Mouse (Mus musculus): ENCODE data around the gene Nhlh1. TPM values are rescaled to one million over a fixed set of nuclear protein-coding genes. Genes with fewer than 3 reads are reported as not detected.
A peak's percentile ranks its signal among the peaks of the same experiment; 100 is the strongest.

Nhlh1 gene
- polyA plus RNA-seq (2015; fragmentation: Nextera tagmentation; extraction: Ambion mirVana), result not detected in 2 replicates

- Histone ChIP-seq H3K9me3 (ENCODE audit: control insufficient read depth, low read length) (no peaks in the 10 kb centered on the region), H3K4me2 (replicated peaks; ENCODE audit: low read depth) (no peak within 1 kb of the TSS), H3K4me3 (ENCODE audit: low read depth, low read length) (no peak within 1 kb of the TSS), H3K27me3 (ENCODE audit: control insufficient read depth, insufficient read depth, low read length) (peaks cover 4% of the 10 kb centered on the region; the same call in 1 of the 2 replicates), H3K4me1 (replicated peaks; ENCODE audit: control insufficient read depth, insufficient read depth) (0 out of 2 replicates have a peak, but pooled peaks cover 4% of the 10 kb centered on the region), H3K9ac (ENCODE audit: low read length) (no peak within 1 kb of the TSS), H3K27ac (replicated peaks) (no peak within 1 kb of the TSS), H3K36me3 (ENCODE audit: control insufficient read depth, insufficient read depth, low read length) (no peaks in the 10 kb centered on the region)
- no peak for ATAC-seq (ENCODE audit: low FRiP score, low TSS enrichment)
- no peak for DNase-seq (ENCODE audit: low spot score)
- 35% methylated on average over 2 of the region's 2 CpGs for WGBS
- TF ChIP-seq CTCF (IDR thresholded peaks at IDR 0.05; ENCODE audit: low read depth), result no peak
- no peak for TF ChIP-seq EP300 (optimal IDR thresholded peaks at IDR 0.05)
These were observed at the start of gene Nhlh1 for GRCm38 (mm10) chr1:172057491-172057921. Gene Nhlh1 (minus strand): TSS chr1:172057573.

DNA sequence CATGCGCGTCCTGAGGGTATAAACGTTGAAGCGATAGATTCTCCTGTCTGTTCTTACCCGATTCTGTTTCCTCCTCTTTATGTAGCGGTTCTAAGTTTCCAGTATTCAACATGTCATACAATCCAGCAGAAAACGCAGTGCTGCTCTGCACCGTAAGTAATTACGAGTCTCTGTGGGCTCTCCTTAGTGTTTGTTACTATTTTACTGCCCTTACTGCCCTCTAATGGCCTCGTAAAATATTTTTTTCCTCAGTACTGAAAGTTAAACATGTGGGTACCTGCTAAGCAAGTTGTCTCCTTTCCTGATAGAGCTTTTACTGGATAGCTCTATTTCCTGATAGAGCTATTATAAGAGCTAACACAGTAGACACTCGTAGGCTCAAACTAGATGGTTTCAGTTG is 47.7 kb upstream of the Nhlh1 start:
- Histone ChIP-seq H3K9ac (ENCODE audit: low read length) (no peak overlapping the region), H3K4me2 (replicated peaks; ENCODE audit: low read depth) (no peak overlapping the region), H3K27me3 (ENCODE audit: control insufficient read depth, insufficient read depth, low read length) (no peaks in the 10 kb centered on the region), H3K4me1 (replicated peaks; ENCODE audit: control insufficient read depth, insufficient read depth) (no peaks in the 10 kb centered on the region), H3K27ac (replicated peaks) (no peak overlapping the region), H3K4me3 (ENCODE audit: low read depth, low read length) (no peak overlapping the region), H3K36me3 (ENCODE audit: control insufficient read depth, insufficient read depth, low read length) (peaks cover 42% of the 10 kb centered on the region), H3K9me3 (ENCODE audit: control insufficient read depth, low read length) (no peaks in the 10 kb centered on the region)
- TF ChIP-seq EP300 (optimal IDR thresholded peaks at IDR 0.05) (no peak), CTCF (IDR thresholded peaks at IDR 0.05; ENCODE audit: low read depth) (peak; percentile 31)
- DNase-seq (ENCODE audit: low spot score), result no peak
- no peak for ATAC-seq (ENCODE audit: low FRiP score, low TSS enrichment)
- WGBS, result 78% methylated on average over 11 of the region's 11 CpGs

- no peak for DNase-seq (ENCODE audit: low spot score)
- no peak overlapping the region for H3K27ac ChIP-seq (replicated peaks)
- no peaks in the 10 kb centered on the region for H3K9me3 ChIP-seq (ENCODE audit: control insufficient read depth, low read length)
- WGBS, result 76% methylated on average over 4 of the region's 4 CpGs
- H3K4me3 ChIP-seq (ENCODE audit: low read depth, low read length), result no peak overlapping the region
- no peaks in the 10 kb centered on the region for H3K27me3 ChIP-seq (ENCODE audit: control insufficient read depth, insufficient read depth, low read length)
- H3K36me3 ChIP-seq (ENCODE audit: control insufficient read depth, insufficient read depth, low read length), result peaks cover 39% of the 10 kb centered on the region
- no peak overlapping the region for H3K9ac ChIP-seq (ENCODE audit: low read length)
- no peak for ATAC-seq (ENCODE audit: low FRiP score, low TSS enrichment)
- H3K4me1 ChIP-seq (replicated peaks; ENCODE audit: control insufficient read depth, insufficient read depth), result no peaks in the 10 kb centered on the region
- TF ChIP-seq EP300 (optimal IDR thresholded peaks at IDR 0.05) (no peak), CTCF (IDR thresholded peaks at IDR 0.05; ENCODE audit: low read depth) (no peak)
- no peak overlapping the region for H3K4me2 ChIP-seq (replicated peaks; ENCODE audit: low read depth)
These were observed 46.2 kb upstream of the Nhlh1 start for GRCm38 (mm10) chr1:172103619-172104018.

- Histone ChIP-seq H3K4me1 (replicated peaks; ENCODE audit: control insufficient read depth, insufficient read depth) (no peaks in the 10 kb centered on the region), H3K9ac (ENCODE audit: low read length) (no peak overlapping the region), H3K27me3 (ENCODE audit: control insufficient read depth, insufficient read depth, low read length) (no peaks in the 10 kb centered on the region), H3K4me3 (ENCODE audit: low read depth, low read length) (no peak overlapping the region), H3K27ac (replicated peaks) (no peak overlapping the region), H3K4me2 (replicated peaks; ENCODE audit: low read depth) (no peak overlapping the region), H3K9me3 (ENCODE audit: control insufficient read depth, low read length) (no peaks in the 10 kb centered on the region), H3K36me3 (ENCODE audit: control insufficient read depth, insufficient read depth, low read length) (peaks cover 32% of the 10 kb centered on the region)
- WGBS, result 83% methylated on average over 6 of the region's 6 CpGs
- DNase-seq (ENCODE audit: low spot score), result peak; percentile 27
- no peak for ATAC-seq (ENCODE audit: low FRiP score, low TSS enrichment)
- TF ChIP-seq EP300 (optimal IDR thresholded peaks at IDR 0.05) (no peak), CTCF (IDR thresholded peaks at IDR 0.05; ENCODE audit: low read depth) (no peak)
These were observed 42.1 kb upstream of the Nhlh1 start for GRCm38 (mm10) chr1:172099325-172100033.

DNA sequence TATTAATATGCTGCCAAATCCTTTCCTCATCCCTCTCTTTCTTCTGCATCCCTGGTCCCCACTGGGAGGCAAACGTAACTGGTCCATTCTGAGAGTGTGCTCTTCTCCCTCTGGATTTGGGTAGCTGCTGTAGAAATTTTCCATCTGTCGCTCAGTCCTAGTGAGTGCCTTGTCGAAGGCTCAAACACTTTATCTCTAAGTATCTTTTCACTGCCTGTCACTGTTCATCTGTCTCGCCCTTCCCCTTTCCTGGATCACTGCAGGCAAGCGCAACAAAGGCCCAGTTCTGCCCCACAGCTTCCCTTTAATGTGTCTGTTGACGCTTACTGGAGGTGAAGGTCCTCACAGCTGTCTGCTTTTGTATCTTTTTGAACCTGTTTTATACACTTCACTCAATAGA is 37.8 kb upstream of the Nhlh1 start:
- 80% methylated on average over 6 of the region's 6 CpGs for WGBS
- H3K27ac ChIP-seq (replicated peaks), result no peak overlapping the region

DNA sequence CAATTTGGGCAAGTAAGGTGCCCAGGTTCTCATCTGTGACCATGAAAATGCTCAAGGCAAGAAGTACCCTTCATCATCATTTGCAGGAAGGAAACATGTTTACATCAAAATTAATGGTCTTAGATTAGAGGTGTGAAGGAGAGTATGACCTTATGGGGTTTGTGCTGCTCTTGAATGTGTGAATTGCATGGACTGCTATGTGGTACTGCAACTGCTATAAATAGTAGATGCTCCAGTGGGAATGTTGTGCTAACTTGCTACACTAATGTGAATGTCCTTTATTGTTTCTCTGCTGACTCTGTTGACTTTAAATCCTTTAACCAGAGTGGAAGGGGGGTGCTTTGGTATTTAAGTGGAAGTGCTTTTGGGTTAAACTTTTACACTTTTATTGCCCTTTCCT is 36.9 kb upstream of the Nhlh1 start:
- Histone ChIP-seq H3K4me3 (ENCODE audit: low read depth, low read length) (no peak overlapping the region), H3K27ac (replicated peaks) (no peak overlapping the region), H3K27me3 (ENCODE audit: control insufficient read depth, insufficient read depth, low read length) (no peaks in the 10 kb centered on the region), H3K4me2 (replicated peaks; ENCODE audit: low read depth) (no peak overlapping the region), H3K36me3 (ENCODE audit: control insufficient read depth, insufficient read depth, low read length) (peaks cover 32% of the 10 kb centered on the region), H3K4me1 (replicated peaks; ENCODE audit: control insufficient read depth, insufficient read depth) (no peaks in the 10 kb centered on the region), H3K9me3 (ENCODE audit: control insufficient read depth, low read length) (no peaks in the 10 kb centered on the region), H3K9ac (ENCODE audit: low read length) (no peak overlapping the region)
- ATAC-seq (ENCODE audit: low FRiP score, low TSS enrichment) (no peak), DNase-seq (ENCODE audit: low spot score) (no peak)
- TF ChIP-seq CTCF (IDR thresholded peaks at IDR 0.05; ENCODE audit: low read depth), result no peak
- TF ChIP-seq EP300 (optimal IDR thresholded peaks at IDR 0.05), result no peak

More for the DNA sequence above, 37.8 kb upstream of the Nhlh1 start:
- Histone ChIP-seq H3K4me2 (replicated peaks; ENCODE audit: low read depth) (no peak overlapping the region), H3K4me3 (ENCODE audit: low read depth, low read length) (no peak overlapping the region), H3K27me3 (ENCODE audit: control insufficient read depth, insufficient read depth, low read length) (no peaks in the 10 kb centered on the region), H3K9me3 (ENCODE audit: control insufficient read depth, low read length) (no peaks in the 10 kb centered on the region), H3K4me1 (replicated peaks; ENCODE audit: control insufficient read depth, insufficient read depth) (no peaks in the 10 kb centered on the region), H3K9ac (ENCODE audit: low read length) (no peak overlapping the region), H3K36me3 (ENCODE audit: control insufficient read depth, insufficient read depth, low read length) (peaks cover 28% of the 10 kb centered on the region)
- DNase-seq (ENCODE audit: low spot score), result no peak
- ATAC-seq (ENCODE audit: low FRiP score, low TSS enrichment), result no peak
- no peak for TF ChIP-seq CTCF (IDR thresholded peaks at IDR 0.05; ENCODE audit: low read depth)
- TF ChIP-seq EP300 (optimal IDR thresholded peaks at IDR 0.05), result no peak

Measured in stomach, postnatal 0 days (tissue).